Mouse (Mus musculus) megakaryocyte progenitor cell, adult 5-6 weeks (primary cell): ENCODE data around the gene Kif26a. TPM values are rescaled to one million over a fixed set of nuclear protein-coding genes. Genes with fewer than 3 reads are reported as not detected.

Experiments used
- ATAC-seq: replicated peaks from 2 replicates; pipeline ENCODE4 v1.8.0; 2016; ENCODE audit warnings: mild to moderate bottlenecking, moderate TSS enrichment, inconsistent platforms; ENCODE audit not compliant: poor library complexity
- total RNA-seq, 2 experiments: library from RNA; stranded (forward) in 1 of 2; stranded (reverse) in 1 of 2; fragments of 157-497, 149-512 nt in 1 of 2; fragments of 200-1000 nt in 1 of 2; gene quantifications; 2 replicates each; pipeline versions ENCODE4 v1.2.3 to v1.2.4; 2015 to 2017

The Kif26a gene
- total RNA-seq, 2 experiments from 2014 or later = not detected

DNA sequence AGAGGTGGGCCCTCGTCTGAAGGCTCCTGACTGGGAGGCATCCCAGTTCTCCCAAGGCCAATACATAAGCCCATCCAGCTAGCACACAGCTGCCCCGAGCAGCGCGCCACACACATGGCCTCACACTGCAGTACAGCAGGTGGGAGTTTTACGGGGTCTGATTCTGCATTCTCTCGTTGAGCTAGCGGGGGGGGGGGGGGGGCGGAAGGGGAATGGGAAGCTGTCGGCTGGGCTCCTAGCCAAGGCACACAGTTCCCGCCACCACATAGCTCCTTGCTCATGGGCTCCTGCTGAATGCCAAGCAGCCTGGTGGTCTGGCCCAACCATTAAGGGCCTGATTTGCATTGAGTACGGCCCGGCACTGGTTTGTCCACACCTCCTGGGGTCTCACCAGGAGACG lies 64.6 kb downstream of the Kif26a start:
- no peak for ATAC-seq

GRCm38 (mm10) chr12:112214441-112214857 lies 68.4 kb downstream of the Kif26a start:
- no peak for ATAC-seq

- ATAC-seq = no peak
Measured at GRCm38 (mm10) chr12:112215545-112215944, 69.5 kb downstream of the Kif26a start.

- ATAC-seq = no peak
Measured at GRCm38 (mm10) chr12:112217021-112217420, 71.0 kb downstream of the Kif26a start.

DNA sequence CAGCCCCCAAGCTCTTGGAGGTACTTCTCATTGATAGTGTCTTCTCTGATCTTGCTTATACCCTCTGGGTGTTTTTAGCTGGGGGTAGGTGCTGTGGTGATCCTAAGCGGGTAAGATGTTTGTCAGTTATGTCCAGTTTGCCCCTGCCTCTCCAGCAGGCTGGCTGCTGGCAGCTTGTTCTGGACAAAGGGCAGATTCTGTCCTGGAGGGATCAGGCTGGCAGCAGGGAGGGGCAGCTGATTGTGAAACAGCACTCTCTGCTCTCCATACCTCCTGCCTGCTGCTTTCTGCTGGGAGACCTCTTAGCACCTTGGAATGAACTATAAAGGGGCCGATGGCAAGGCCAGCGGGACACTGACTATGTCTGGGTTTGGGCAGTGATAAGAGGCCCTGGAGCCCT lies 71.7 kb downstream of the Kif26a start:
- no peak for ATAC-seq

DNA sequence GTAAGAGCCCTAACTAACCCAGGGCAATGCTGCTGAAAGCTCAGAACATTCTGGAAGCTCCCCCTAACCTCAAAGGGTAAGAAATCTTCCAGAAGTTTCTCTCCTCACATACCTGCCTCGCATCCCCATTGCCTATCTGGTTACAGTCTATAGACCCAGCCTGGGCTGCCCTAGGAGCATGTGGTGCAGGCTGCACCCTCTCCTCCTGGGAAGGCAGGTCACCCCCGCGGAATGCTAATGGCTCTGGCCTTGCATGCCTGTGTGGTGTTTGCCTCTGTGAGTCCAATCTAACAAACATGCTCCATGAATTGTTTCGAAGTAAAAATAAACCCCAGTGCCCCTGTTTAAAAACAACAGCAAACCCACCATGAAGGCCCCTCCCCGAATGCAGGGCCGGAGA lies 75.3 kb downstream of the Kif26a start:
- no peak for ATAC-seq

- no peak for ATAC-seq
Measured at GRCm38 (mm10) chr12:112221754-112222439, 75.9 kb downstream of the Kif26a start.

DNA sequence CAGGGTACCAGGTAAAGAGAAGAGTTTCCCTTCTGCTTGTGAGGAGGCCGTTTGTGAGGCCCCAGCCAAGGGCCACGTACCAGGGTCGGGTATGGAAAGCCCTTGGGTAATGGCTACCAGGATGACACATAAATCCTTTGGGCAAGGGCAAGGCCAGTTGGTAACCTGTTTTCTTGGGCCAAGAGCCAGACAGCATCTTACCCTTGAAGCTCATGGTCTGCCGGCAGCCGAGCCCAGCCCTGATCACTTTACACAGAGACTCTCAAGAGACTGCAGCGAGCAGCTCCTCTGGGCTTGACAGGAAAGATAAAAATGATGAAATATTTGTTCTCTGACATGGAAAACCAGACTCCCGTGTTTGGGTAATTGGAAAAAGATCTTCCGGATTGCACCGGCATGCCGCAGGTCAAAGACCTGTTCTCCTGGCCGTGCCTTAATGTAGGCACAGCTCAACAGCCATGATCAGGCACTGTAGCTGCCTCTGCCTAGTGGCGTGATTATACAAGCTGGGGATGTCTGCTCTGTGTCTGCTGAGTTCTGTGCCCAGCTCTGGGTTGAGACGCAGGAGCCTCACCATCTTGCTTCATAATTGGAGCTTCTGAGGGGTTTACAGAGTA lies 77.8 kb downstream of the Kif26a start:
- no peak for ATAC-seq

DNA sequence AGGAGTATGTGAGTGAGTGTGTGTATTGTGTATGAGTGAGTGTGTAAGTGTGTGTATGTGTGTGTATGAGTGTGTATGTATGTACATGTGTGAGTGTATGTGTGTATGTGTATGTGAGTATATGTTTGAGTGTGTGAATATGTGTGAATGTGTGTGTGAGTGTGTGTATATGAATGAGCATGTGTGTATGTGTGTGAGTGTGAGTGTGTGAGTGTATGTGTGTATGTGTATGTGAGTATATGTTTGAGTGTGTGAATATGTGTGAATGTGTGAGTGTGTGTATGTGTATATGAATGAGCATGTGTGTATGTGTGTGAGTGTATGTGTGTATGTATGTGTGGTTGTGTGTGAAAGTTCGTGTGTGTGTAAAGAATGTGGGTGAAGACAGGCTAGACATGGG lies 80.2 kb downstream of the Kif26a start:
- no peak for ATAC-seq

DNA sequence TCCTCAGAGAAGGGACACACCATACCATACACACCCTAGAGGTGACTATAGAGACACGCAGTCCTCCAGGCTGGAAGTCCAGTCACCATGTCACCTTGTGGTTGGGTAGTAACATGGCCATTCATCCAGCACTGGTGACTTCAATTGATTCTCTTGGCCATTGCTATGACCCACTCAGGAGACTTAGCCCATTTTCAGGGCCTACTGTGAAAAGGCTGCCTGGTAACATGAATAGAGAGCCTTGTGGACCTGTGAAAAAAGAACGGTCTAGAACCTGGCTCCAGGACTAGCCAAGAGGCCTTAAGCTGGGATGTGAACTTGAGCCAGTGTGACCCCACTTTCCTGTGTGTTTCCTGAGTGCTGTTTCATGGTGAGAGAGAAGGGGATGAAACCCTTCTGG lies 80.6 kb downstream of the Kif26a start:
- no peak for ATAC-seq

- ATAC-seq = no peak
Measured at GRCm38 (mm10) chr12:112229084-112229483, 83.1 kb downstream of the Kif26a start.

DNA sequence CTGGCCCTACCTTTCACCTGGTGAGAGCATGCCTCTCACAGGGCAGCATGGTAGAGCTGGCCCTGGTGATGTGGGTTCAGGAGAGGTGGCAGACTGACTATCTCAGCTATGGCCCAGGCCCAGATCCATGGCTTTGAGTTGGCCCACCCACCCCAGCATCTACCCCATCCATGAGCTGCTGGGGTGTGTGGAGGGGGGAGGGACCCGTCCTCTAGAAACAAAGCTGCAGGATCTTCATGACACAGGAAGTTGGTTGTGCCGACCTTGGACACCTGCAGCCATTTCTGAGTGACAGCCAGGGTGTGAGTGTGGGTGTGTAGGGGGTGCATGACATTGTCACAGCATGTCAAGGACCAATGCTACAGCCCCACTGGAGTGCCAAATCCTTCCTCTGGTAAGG lies 84.2 kb downstream of the Kif26a start:
- ATAC-seq = no peak

Other genes with a start within 250 kb of the Kif26a start
- 5.4 and 9.3 TPM in 2 replicates for gene Ppp1r13b, start 238.1 kb upstream of the Kif26a start, total RNA-seq (2015)
- 3.7 and 7.5 TPM in 2 replicates for gene Ppp1r13b, start 238.1 kb upstream of the Kif26a start, total RNA-seq (2017)
- gene Atp5mpl, start 179.2 kb upstream of the Kif26a start, total RNA-seq (2015) = 491 and 507 TPM in 2 replicates
- 601 and 839 TPM in 2 replicates for gene Atp5mpl, start 179.2 kb upstream of the Kif26a start, total RNA-seq (2017)
- not detected in 2 replicates for gene Tdrd9, start 174.6 kb upstream of the Kif26a start, total RNA-seq (2015)
- gene Tdrd9, start 174.6 kb upstream of the Kif26a start, total RNA-seq (2017) = not detected in 2 replicates
- not detected in 2 replicates for gene Rd3l, start 164.9 kb upstream of the Kif26a start, total RNA-seq (2015)
- gene Rd3l, start 164.9 kb upstream of the Kif26a start, total RNA-seq (2017) = not detected in 2 replicates
- gene Aspg, start 39.5 kb upstream of the Kif26a start, total RNA-seq (2015) = not detected in 2 replicates
- gene Aspg, start 39.5 kb upstream of the Kif26a start, total RNA-seq (2017) = not detected in 2 replicates